ENCODE assay signal across 13 mouse cellular contexts in genomic region chr6:38759922-38760620, GRCm38 (mm10).
A peak's percentile ranks its signal among the peaks of the same experiment; 100 is the strongest.
DNase-seq lines count a peak whose midpoint lies in the region; ATAC-seq and TF ChIP-seq lines count a peak whose summit lies in the region.
"Had no signal": no experiment of that assay in that cellular context is flagged by ENCODE, and none has a peak within 500 bp of the region (broad histone marks: within the 10 kb centered on the region; RNA-seq: fewer than 3 reads in every experiment).

No protein-coding gene starts in this region.

- H3K27ac ChIP-seq in kidney, adult 2 months (ENCODE audit: insufficient read depth, low read depth, low read length), result peak overlapping the region; percentile 32
- H3K27ac ChIP-seq in midbrain, embryonic 14.5 days (replicated peaks; ENCODE audit: low read depth, low read length), result no peak overlapping the region
- H3K27ac ChIP-seq in midbrain, embryonic 16.5 days (ENCODE audit: low read length), result no peak overlapping the region
- no peak overlapping the region for H3K27ac ChIP-seq in forebrain, embryonic 14.5 days (ENCODE audit: low read depth, low read length)
- H3K27ac ChIP-seq: neural tube, embryonic 12.5 days; stomach, postnatal 0 days had no signal

- no peak for TF ChIP-seq CTCF in kidney, adult 2 months (conservative IDR thresholded peaks at IDR 0.05; ENCODE audit: insufficient read depth, insufficient read length, low read depth, low read length)

- no peak overlapping the region for H3K4me2 ChIP-seq in midbrain, embryonic 14.5 days (ENCODE audit: low read length)
- H3K4me2 ChIP-seq in midbrain, embryonic 16.5 days (ENCODE audit: low read length), result no peak overlapping the region
- no peak overlapping the region for H3K4me2 ChIP-seq in forebrain, embryonic 14.5 days (ENCODE audit: low read length)
- H3K4me2 ChIP-seq: heart, embryonic 15.5 days; neural tube, embryonic 12.5 days had no signal

- H3K4me1 ChIP-seq in kidney, adult 2 months (ENCODE audit: control insufficient read depth, insufficient read depth, low read length), result peaks cover 23% of the 10 kb centered on the region
- 0 out of 2 replicates have a peak, but pooled peaks cover 10% of the 10 kb centered on the region for H3K4me1 ChIP-seq in midbrain, embryonic 14.5 days (ENCODE audit: control insufficient read depth, insufficient read depth, low read length)
- peaks cover 21% of the 10 kb centered on the region for H3K4me1 ChIP-seq in midbrain, embryonic 16.5 days (ENCODE audit: control insufficient read depth, insufficient read depth, low read length)
- H3K4me1 ChIP-seq in forebrain, embryonic 14.5 days (ENCODE audit: control insufficient read depth, insufficient read depth, low read length), result peaks cover 14% of the 10 kb centered on the region

- 38% methylated on average over 6 of the region's 6 CpGs for WGBS in kidney, adult 2 months
- 33% methylated on average over 6 of the region's 6 CpGs for WGBS in midbrain, embryonic 14.5 days
- 28% methylated on average over 6 of the region's 6 CpGs for WGBS in midbrain, embryonic 16.5 days
- 3% methylated on average over 6 of the region's 6 CpGs for WGBS in forebrain, embryonic 14.5 days

- H3K36me3 ChIP-seq in kidney, adult 2 months (ENCODE audit: control insufficient read depth, insufficient read depth, low read length), result no peaks in the 10 kb centered on the region
- no peaks in the 10 kb centered on the region for H3K36me3 ChIP-seq in midbrain, embryonic 14.5 days (ENCODE audit: control insufficient read depth, insufficient read depth, low read length)
- H3K36me3 ChIP-seq in midbrain, embryonic 16.5 days (ENCODE audit: control insufficient read depth, insufficient read depth, low read length), result no peaks in the 10 kb centered on the region
- no peaks in the 10 kb centered on the region for H3K36me3 ChIP-seq in forebrain, embryonic 14.5 days (ENCODE audit: control insufficient read depth, insufficient read depth, low read length)
- H3K36me3 ChIP-seq in splenic B cell, adult 2 months (ENCODE audit: control insufficient read depth, insufficient read depth, low read length, poor library complexity, severe bottlenecking), result no peaks in the 10 kb centered on the region
- H3K36me3 ChIP-seq: heart, embryonic 15.5 days; neural tube, embryonic 12.5 days had no signal

- no peak for TF ChIP-seq POLR2A in kidney, adult 2 months (IDR thresholded peaks at IDR 0.05; ENCODE audit: low read depth, low read length)

- DNase-seq in kidney, adult 2 months, result peak; percentile 46
- no peak for DNase-seq in kidney, adult 9 months
- DNase-seq in midbrain, embryonic 14.5 days, result peak; percentile 27
- DNase-seq in forebrain, embryonic 14.5 days (ENCODE audit: low spot score), result peak; percentile 75
- DNase-seq in splenic B cell, adult 2 months (ENCODE audit: low read depth, low spot score), result peak; percentile 6
- DNase-seq in cerebellum, adult 9-11 months, result no peak
- no peak for DNase-seq in cerebellum, adult 9-10 months
- DNase-seq: lung, postnatal 36 days; right cerebral cortex, postnatal 25 days had no signal

- no peak overlapping the region for H3K4me3 ChIP-seq in kidney, adult 2 months (ENCODE audit: insufficient read depth, low read depth, low read length)
- H3K4me3 ChIP-seq in midbrain, embryonic 14.5 days (replicated peaks; ENCODE audit: low read depth, low read length), result no peak overlapping the region
- H3K4me3 ChIP-seq in midbrain, embryonic 16.5 days (ENCODE audit: low read depth, low read length), result no peak overlapping the region
- no peak overlapping the region for H3K4me3 ChIP-seq in forebrain, embryonic 14.5 days (ENCODE audit: low read depth, low read length)
- H3K4me3 ChIP-seq: heart, embryonic 15.5 days; neural tube, embryonic 12.5 days had no signal

- no peak for ATAC-seq in midbrain, embryonic 14.5 days (ENCODE audit: low FRiP score, low TSS enrichment)
- ATAC-seq in midbrain, embryonic 16.5 days, result no peak; the same call in 1 of the 2 replicates
- ATAC-seq in forebrain, embryonic 14.5 days, result peak; percentile 66

- H3K9me3 ChIP-seq in midbrain, embryonic 14.5 days (ENCODE audit: control insufficient read depth, low read length), result no peaks in the 10 kb centered on the region
- no peaks in the 10 kb centered on the region for H3K9me3 ChIP-seq in midbrain, embryonic 16.5 days (replicated peaks; ENCODE audit: control insufficient read depth, low read length, poor library complexity, severe bottlenecking)
- H3K9me3 ChIP-seq in forebrain, embryonic 14.5 days (replicated peaks; ENCODE audit: control insufficient read depth, low read length), result no peaks in the 10 kb centered on the region
- H3K9me3 ChIP-seq: heart, embryonic 15.5 days; neural tube, embryonic 12.5 days had no signal

- H3K9ac ChIP-seq in midbrain, embryonic 14.5 days (replicated peaks; ENCODE audit: low read length), result no peak overlapping the region
- no peak overlapping the region for H3K9ac ChIP-seq in midbrain, embryonic 16.5 days (ENCODE audit: low read depth, low read length)
- no peak overlapping the region for H3K9ac ChIP-seq in forebrain, embryonic 14.5 days (ENCODE audit: low read length)
- H3K9ac ChIP-seq: heart, embryonic 15.5 days; neural tube, embryonic 12.5 days had no signal

- no peaks in the 10 kb centered on the region for H3K27me3 ChIP-seq in kidney, adult 2 months (replicated peaks; ENCODE audit: control insufficient read depth, insufficient read depth, low read length)
- no peaks in the 10 kb centered on the region for H3K27me3 ChIP-seq in midbrain, embryonic 14.5 days (ENCODE audit: control insufficient read depth, insufficient read depth, low read length)
- H3K27me3 ChIP-seq in midbrain, embryonic 16.5 days (ENCODE audit: control insufficient read depth, insufficient read depth, low read depth, low read length), result no peaks in the 10 kb centered on the region
- no peaks in the 10 kb centered on the region for H3K27me3 ChIP-seq in forebrain, embryonic 14.5 days (replicated peaks; ENCODE audit: control insufficient read depth, insufficient read depth, low read length)
- H3K27me3 ChIP-seq in splenic B cell, adult 2 months (ENCODE audit: control insufficient read depth, insufficient read depth, low read length, poor library complexity, severe bottlenecking), result no peaks in the 10 kb centered on the region
- H3K27me3 ChIP-seq: heart, embryonic 15.5 days; neural tube, embryonic 12.5 days had no signal

Comparison
In these comparisons a context has a peak if more than half of its experiments do, and no peak if none do; other contexts are left out.
1. DNase-seq: peak in kidney, adult 2 months (single experiment), midbrain, embryonic 14.5 days (single experiment), forebrain, embryonic 14.5 days (single experiment) and splenic B cell, adult 2 months (single experiment); none in kidney, adult 9 months (single experiment), cerebellum, adult 9-11 months (single experiment) and cerebellum, adult 9-10 months (single experiment).